ENCODE assay signal across 26 mouse cellular contexts in genomic region chr10:105539697-105540096, GRCm38 (mm10). TPM values are rescaled to one million over a fixed set of nuclear protein-coding genes. Genes with fewer than 3 reads are reported as not detected.
DNase-seq lines count a peak whose midpoint lies in the region; ATAC-seq and TF ChIP-seq lines count a peak whose summit lies in the region.
"Had no signal": no experiment of that assay in that cellular context is flagged by ENCODE, and none has a peak within 500 bp of the region (broad histone marks: within the 10 kb centered on the region; RNA-seq: fewer than 3 reads in every experiment).

No protein-coding gene starts in this region.

- TF ChIP-seq CTCF in brain, embryonic 14.5 days (IDR thresholded peaks at IDR 0.05; ENCODE audit: borderline replicate concordance, extremely low read depth, insufficient read depth, insufficient read length) = no peak
- TF ChIP-seq CTCF in midbrain, postnatal 0 days (IDR thresholded peaks at IDR 0.05) = no peak

- H3K4me3 ChIP-seq in midbrain, embryonic 13.5 days (replicated peaks) = no peak overlapping the region
- no peak overlapping the region for H3K4me3 ChIP-seq in midbrain, postnatal 0 days (ENCODE audit: low read depth, low read length)
- H3K4me3 ChIP-seq: embryonic facial prominence, embryonic 15.5 days; erythroblast, embryonic 14.5 days; forebrain, embryonic 10.5 days; gastrocnemius, adult 2 months; heart, embryonic 10.5 days; hindbrain, embryonic 12.5 days; intestine, embryonic 15.5 days had no signal

- H3K4me2 ChIP-seq in midbrain, embryonic 13.5 days (replicated peaks) = no peak overlapping the region
- no peak overlapping the region for H3K4me2 ChIP-seq in midbrain, postnatal 0 days (ENCODE audit: low read depth, low read length, poor library complexity, severe bottlenecking)
- H3K4me2 ChIP-seq: embryonic facial prominence, embryonic 15.5 days; hindbrain, embryonic 12.5 days; intestine, embryonic 15.5 days had no signal

- ATAC-seq in cerebellum, adult (ENCODE audit: insufficient number of reproducible peaks, low FRiP score, low TSS enrichment) = 0 out of 2 replicates have a peak, but pooled peaks have one; percentile 3
- peak; percentile 38; the same call in 1 of the 2 replicates for ATAC-seq in midbrain, embryonic 13.5 days
- 0 out of 2 replicates have a peak, but pooled peaks have one; percentile 41 for ATAC-seq in midbrain, postnatal 0 days (ENCODE audit: low FRiP score)
- ATAC-seq: CD4-positive, CD25-positive, alpha-beta regulatory T cell, adult 4 months; forebrain, embryonic 16.5 days; intestine, embryonic 15.5 days had no signal

- DNase-seq in cerebellum, postnatal 36 days = no peak
- DNase-seq in brain, embryonic 14.5 days (ENCODE audit: low read depth) = peak; percentile 40
- no peak for DNase-seq in midbrain, postnatal 0 days (ENCODE audit: low spot score)
- no peak for DNase-seq in thymus, postnatal 36 days
- no peak for DNase-seq in gastrocnemius, adult 8-10 months (ENCODE audit: low spot score in 2 of 2)
- DNase-seq: adrenal gland, adult 8-10 months; adrenal gland, postnatal 36 days; B cell, adult 2 months; cerebellum, adult 11-12 months; cerebellum, adult 9-11 months; embryo, embryonic 11 days; gastrocnemius, adult 2 months; heart, adult 18-20 months; heart, postnatal 10 days; heart, postnatal 4 days had no signal

- 25% methylated on average over 5 of the region's 5 CpGs for WGBS in midbrain, embryonic 13.5 days
- WGBS in midbrain, postnatal 0 days = 22% methylated on average over 5 of the region's 5 CpGs

- no peaks in the 10 kb centered on the region for H3K9me3 ChIP-seq in midbrain, embryonic 13.5 days
- H3K9me3 ChIP-seq in midbrain, postnatal 0 days (ENCODE audit: low read length) = no peaks in the 10 kb centered on the region
- H3K9me3 ChIP-seq: embryonic facial prominence, embryonic 15.5 days; forebrain, embryonic 10.5 days; G1E; heart, embryonic 10.5 days; hindbrain, embryonic 12.5 days; intestine, embryonic 15.5 days had no signal

- no peaks in the 10 kb centered on the region for H3K36me3 ChIP-seq in midbrain, embryonic 13.5 days
- H3K36me3 ChIP-seq in midbrain, postnatal 0 days (ENCODE audit: insufficient read depth, low read length) = no peaks in the 10 kb centered on the region
- H3K36me3 ChIP-seq: embryonic facial prominence, embryonic 15.5 days; forebrain, embryonic 10.5 days; G1E; heart, embryonic 10.5 days; hindbrain, embryonic 12.5 days; intestine, embryonic 15.5 days had no signal

- no peaks in the 10 kb centered on the region for H3K27me3 ChIP-seq in midbrain, embryonic 13.5 days
- H3K27me3 ChIP-seq in midbrain, postnatal 0 days (ENCODE audit: insufficient read depth, low read length) = no peaks in the 10 kb centered on the region
- H3K27me3 ChIP-seq: embryonic facial prominence, embryonic 15.5 days; hindbrain, embryonic 12.5 days; intestine, embryonic 15.5 days had no signal

- H3K27ac ChIP-seq in midbrain, embryonic 13.5 days = 0 out of 2 replicates have a peak overlapping the region, but pooled peaks have one; percentile 35
- H3K27ac ChIP-seq in midbrain, postnatal 0 days (ENCODE audit: low read depth, low read length) = 0 out of 2 replicates have a peak overlapping the region, but pooled peaks have one; percentile 4
- H3K27ac ChIP-seq: embryonic facial prominence, embryonic 15.5 days; forebrain, embryonic 10.5 days; gastrocnemius, adult 2 months; heart, embryonic 10.5 days; hindbrain, embryonic 12.5 days; intestine, embryonic 15.5 days had no signal

- peaks cover 13% of the 10 kb centered on the region for H3K4me1 ChIP-seq in midbrain, embryonic 13.5 days (replicated peaks)
- no peaks in the 10 kb centered on the region for H3K4me1 ChIP-seq in midbrain, postnatal 0 days (ENCODE audit: insufficient read depth, low read length)
- H3K4me1 ChIP-seq: embryonic facial prominence, embryonic 15.5 days; heart, embryonic 10.5 days; hindbrain, embryonic 12.5 days; intestine, embryonic 15.5 days had no signal

- H3K9ac ChIP-seq in midbrain, embryonic 13.5 days (replicated peaks) = no peak overlapping the region
- no peak overlapping the region for H3K9ac ChIP-seq in midbrain, postnatal 0 days (replicated peaks; ENCODE audit: low read length, poor library complexity, severe bottlenecking)
- H3K9ac ChIP-seq: embryonic facial prominence, embryonic 15.5 days; hindbrain, embryonic 12.5 days; intestine, embryonic 15.5 days had no signal

- TF ChIP-seq POLR2A in brain, embryonic 14.5 days (IDR thresholded peaks at IDR 0.05; ENCODE audit: borderline replicate concordance, extremely low read depth, insufficient read depth, insufficient read length, poor library complexity, severe bottlenecking) = no peak

RNA-seq across cellular contexts. Expression of gene Tmtc2, which starts 34.6 kb away (rescaled TPM):
- 9.5 and 14.5 TPM in 2 replicates for polyA plus RNA-seq in brain, embryonic 14.5 days (2012; rRNA removed)
- 8.3 and 9.2 TPM in 2 replicates for polyA plus RNA-seq in midbrain, embryonic 13.5 days (2015; fragmentation: Nextera tagmentation; extraction: Ambion mirVana)
- 12.9 and 14.6 TPM in 2 replicates for total RNA-seq in midbrain, postnatal 0 days (2014; rRNA removed)
- 4.1 and 5.3 TPM in 2 replicates for polyA plus RNA-seq in midbrain, postnatal 0 days (2015; fragmentation: Nextera tagmentation; extraction: Ambion mirVana)
- 1 to 10 TPM in 1 of 4 experiments, under 1 TPM in 3; 0.77 to 1.2 (median 0.95) TPM for total RNA-seq in gastrocnemius, adult 8-10 months (2022)
